Mouse (Mus musculus) 3134 (cell line): Measurements from ENCODE around the gene Gsx2.

ENCODE experiments used
- DNase-seq: peaks from one replicate; pipeline ENCODE4 v3.0.0-alpha.2; 2011; ENCODE audit warnings: low spot score; ENCODE audit not compliant: insufficient read length; ENCODE audit errors: extremely low read depth

The Gsx2 gene

GRCm38 (mm10) chr5:75076326-75077050, 1.1 kb downstream of the Gsx2 start:
- no peak for DNase-seq

GRCm38 (mm10) chr5:75077051-75077380, 1.6 kb downstream of the Gsx2 start:
- DNase-seq: no peak

GRCm38 (mm10) chr5:75079564-75079963, 4.2 kb downstream of the Gsx2 start:
- peak; percentile 31 for DNase-seq

- DNase-seq: no peak
Measured at GRCm38 (mm10) chr5:75082439-75082838, 7.0 kb downstream of the Gsx2 start.

- DNase-seq: no peak
Measured at GRCm38 (mm10) chr5:75083061-75083460, 7.7 kb downstream of the Gsx2 start.

- DNase-seq: no peak
Measured at GRCm38 (mm10) chr5:75083591-75084392, 8.4 kb downstream of the Gsx2 start.

GRCm38 (mm10) chr5:75084393-75084870, 9.0 kb downstream of the Gsx2 start:
- no peak for DNase-seq

- no peak for DNase-seq
Measured at GRCm38 (mm10) chr5:75084871-75085520, 9.6 kb downstream of the Gsx2 start.

- no peak for DNase-seq
Measured at GRCm38 (mm10) chr5:75085521-75085875, 10.1 kb downstream of the Gsx2 start.

GRCm38 (mm10) chr5:75085906-75086305, 10.5 kb downstream of the Gsx2 start:
- DNase-seq: no peak

- DNase-seq: no peak
Measured at GRCm38 (mm10) chr5:75106511-75106910, 31.1 kb downstream of the Gsx2 start.

- no peak for DNase-seq
Measured at GRCm38 (mm10) chr5:75109368-75109767, 34.0 kb downstream of the Gsx2 start.

- DNase-seq: no peak
Measured at GRCm38 (mm10) chr5:75111781-75112180, 36.4 kb downstream of the Gsx2 start.

- peak; percentile 29 for DNase-seq
Measured at GRCm38 (mm10) chr5:75118840-75119239, 43.4 kb downstream of the Gsx2 start.

GRCm38 (mm10) chr5:75121646-75122045, 46.2 kb downstream of the Gsx2 start:
- DNase-seq: no peak
